Mouse (Mus musculus): Measurements from ENCODE around the gene Hrh1.

DNA sequence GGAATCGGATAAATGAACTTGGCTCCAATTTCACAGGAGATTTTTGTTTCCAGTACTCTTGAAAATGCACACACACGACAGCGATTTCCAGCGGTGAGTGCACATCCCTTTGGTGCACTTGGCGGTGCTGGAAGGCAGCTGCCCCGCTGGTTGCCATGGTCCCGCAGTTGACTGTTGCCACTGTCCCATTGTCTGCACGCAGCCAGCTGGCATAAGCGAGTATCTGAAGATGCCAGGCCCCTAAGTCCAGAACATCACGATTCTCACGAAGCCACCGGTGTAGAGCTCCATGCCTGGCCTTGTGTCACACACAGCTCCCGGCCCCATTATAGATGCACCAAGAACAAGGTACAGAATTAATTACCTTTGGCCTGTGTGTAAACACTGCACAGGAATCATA, 29.9 kb downstream of the Hrh1 start:
- TF ChIP-seq CTCF (IDR thresholded peaks at IDR 0.05; ENCODE audit: borderline replicate concordance, insufficient read depth, low read length) = no peak
- no peak for TF ChIP-seq POLR2A (IDR thresholded peaks at IDR 0.05; ENCODE audit: low read depth, low read length)
